In the genomic region with DNA sequence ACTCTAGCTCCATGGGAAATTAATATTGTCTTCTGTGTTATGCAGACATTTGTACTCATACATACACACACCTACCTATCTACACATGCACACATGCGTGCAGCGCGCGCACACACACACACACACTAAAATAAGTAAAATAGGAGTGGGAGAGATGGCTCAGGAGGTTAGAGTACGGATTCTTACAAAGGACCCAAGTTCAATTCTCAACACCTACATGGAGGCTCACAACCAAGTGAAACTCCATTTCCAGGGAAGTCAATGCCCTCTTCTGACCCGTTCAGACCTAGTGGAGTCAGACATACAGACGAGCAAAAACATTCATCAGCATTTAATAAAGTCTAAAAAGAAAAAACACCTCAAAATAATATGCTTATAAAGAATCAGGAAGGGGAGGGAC, we compare ENCODE assay signal across 28 mouse cellular contexts.
"Had no signal": no experiment of that assay in that cellular context is flagged by ENCODE, and none has a peak within 500 bp of the region (broad histone marks: within the 10 kb centered on the region; RNA-seq: fewer than 3 reads in every experiment).

No protein-coding gene starts in this region.

- ATAC-seq: forebrain, embryonic 13.5 days; forebrain, embryonic 14.5 days; forebrain, embryonic 15.5 days; forebrain, embryonic 16.5 days had no signal

- DNase-seq: cerebellum, adult 2 months; cerebellum, adult 8-10 months; cerebellum, adult 9-10 months; cerebellum, adult 9-11 months; cerebellum, postnatal 10 days; cerebellum, postnatal 14 days; cerebellum, postnatal 25 days; cerebellum, postnatal 36 days; embryo, embryonic 11 days; forebrain, postnatal 0 days; gastrocnemius, adult 2 months; gastrocnemius, postnatal 10 days; gastrocnemius, postnatal 14 days; gastrocnemius, postnatal 25 days; gastrocnemius, postnatal 36 days; heart, adult 18-20 months; heart, adult 2 months had no signal

- H3K27me3 ChIP-seq: embryonic facial prominence, embryonic 12.5 days; embryonic facial prominence, embryonic 13.5 days; embryonic facial prominence, embryonic 15.5 days; forebrain, embryonic 12.5 days; forebrain, embryonic 13.5 days; forebrain, embryonic 15.5 days had no signal

- H3K9me3 ChIP-seq: embryonic facial prominence, embryonic 10.5 days; embryonic facial prominence, embryonic 12.5 days; embryonic facial prominence, embryonic 13.5 days; embryonic facial prominence, embryonic 15.5 days; forebrain, embryonic 10.5 days; forebrain, embryonic 12.5 days; forebrain, embryonic 13.5 days; forebrain, embryonic 15.5 days had no signal

- H3K36me3 ChIP-seq: embryonic facial prominence, embryonic 10.5 days; embryonic facial prominence, embryonic 12.5 days; embryonic facial prominence, embryonic 13.5 days; embryonic facial prominence, embryonic 15.5 days; forebrain, embryonic 10.5 days; forebrain, embryonic 12.5 days; forebrain, embryonic 15.5 days had no signal

- H3K9ac ChIP-seq: embryonic facial prominence, embryonic 12.5 days; embryonic facial prominence, embryonic 13.5 days; embryonic facial prominence, embryonic 15.5 days; forebrain, embryonic 13.5 days; forebrain, embryonic 15.5 days; forebrain, postnatal 0 days had no signal

- H3K4me2 ChIP-seq: embryonic facial prominence, embryonic 12.5 days; embryonic facial prominence, embryonic 13.5 days; embryonic facial prominence, embryonic 15.5 days; forebrain, embryonic 12.5 days; forebrain, embryonic 13.5 days; forebrain, embryonic 15.5 days had no signal

- H3K4me3 ChIP-seq: embryonic facial prominence, embryonic 10.5 days; embryonic facial prominence, embryonic 12.5 days; embryonic facial prominence, embryonic 13.5 days; embryonic facial prominence, embryonic 15.5 days; erythroblast, embryonic 14.5 days; forebrain, embryonic 10.5 days; forebrain, embryonic 12.5 days; forebrain, embryonic 13.5 days; forebrain, embryonic 15.5 days; gastrocnemius, adult 2 months; heart, adult 2 months had no signal

- H3K27ac ChIP-seq: embryonic facial prominence, embryonic 10.5 days; embryonic facial prominence, embryonic 15.5 days; forebrain, embryonic 10.5 days; forebrain, embryonic 12.5 days; forebrain, embryonic 13.5 days; forebrain, embryonic 15.5 days; gastrocnemius, adult 2 months; heart, adult 2 months had no signal
